Mouse (Mus musculus) heart, adult 8-10 months (tissue): ENCODE measurements around the gene Smg1. TPM values are rescaled to one million over a fixed set of nuclear protein-coding genes. Genes with fewer than 3 reads are reported as not detected.
"Not testable (repeated sequence)": the region's sequence is repeated elsewhere in the genome, so short reads cannot be mapped to it uniquely, and the experiment has no call there.

Experiments
- DNase-seq: peaks from one replicate; pipeline ENCODE4 v3.0.0; 2022; ENCODE audit warnings: low spot score
- total RNA-seq, 4 experiments: library from RNA; stranded (reverse); gene quantifications; 2 replicates each; pipeline ENCODE4 v1.2.4; 2022

Gene Smg1
- total RNA-seq, 4 experiments from 2014 or later = 28.8 to 35.6 (median 30.2) TPM

GRCm38 (mm10) chr7:118249563-118249962 is 6.1 kb upstream of the Smg1 start:
- no peak for DNase-seq

- DNase-seq = no peak
These were observed 4.6 kb upstream of the Smg1 start for GRCm38 (mm10) chr7:118248069-118248468.

GRCm38 (mm10) chr7:118245260-118245659 is 1.8 kb upstream of the Smg1 start:
- no peak for DNase-seq

- no peak for DNase-seq
These were observed 508 bp downstream of the Smg1 start for GRCm38 (mm10) chr7:118242911-118243412.

GRCm38 (mm10) chr7:118242309-118242708 is 1.2 kb downstream of the Smg1 start:
- DNase-seq = no peak

GRCm38 (mm10) chr7:118240402-118240801 is 3.1 kb downstream of the Smg1 start:
- DNase-seq = no peak

GRCm38 (mm10) chr7:118239996-118240395 is 3.5 kb downstream of the Smg1 start:
- no peak for DNase-seq

GRCm38 (mm10) chr7:118236949-118237348 is 6.5 kb downstream of the Smg1 start:
- DNase-seq = no peak

GRCm38 (mm10) chr7:118234236-118234635 is 9.2 kb downstream of the Smg1 start:
- no peak for DNase-seq

GRCm38 (mm10) chr7:118232613-118233012 is 10.9 kb downstream of the Smg1 start:
- no peak for DNase-seq

GRCm38 (mm10) chr7:118219777-118220176 is 23.7 kb downstream of the Smg1 start:
- DNase-seq = no peak

GRCm38 (mm10) chr7:118206396-118206795 is 37.1 kb downstream of the Smg1 start:
- no peak for DNase-seq

GRCm38 (mm10) chr7:118195756-118196155 is 47.7 kb downstream of the Smg1 start:
- no peak for DNase-seq

GRCm38 (mm10) chr7:118185878-118186277 is 57.6 kb downstream of the Smg1 start:
- no peak for DNase-seq

GRCm38 (mm10) chr7:118184604-118185003 is 58.9 kb downstream of the Smg1 start:
- DNase-seq = no peak

- DNase-seq = no peak
These were observed 62.3 kb downstream of the Smg1 start for GRCm38 (mm10) chr7:118181123-118181522.

GRCm38 (mm10) chr7:118179782-118180181 is 63.7 kb downstream of the Smg1 start:
- DNase-seq = no peak

- no peak for DNase-seq
These were observed 67.6 kb downstream of the Smg1 start for GRCm38 (mm10) chr7:118175821-118176355.

GRCm38 (mm10) chr7:118170125-118170524 is 73.3 kb downstream of the Smg1 start:
- not testable (repeated sequence) for DNase-seq

GRCm38 (mm10) chr7:118163006-118163405 is 80.5 kb downstream of the Smg1 start:
- no peak for DNase-seq

- DNase-seq = peak; percentile 7
These were observed 83.3 kb downstream of the Smg1 start for GRCm38 (mm10) chr7:118160121-118160520.

GRCm38 (mm10) chr7:118156461-118156860 is 87.0 kb downstream of the Smg1 start:
- DNase-seq = no peak

- DNase-seq = no peak
These were observed 89.3 kb downstream of the Smg1 start for GRCm38 (mm10) chr7:118154150-118154549.

GRCm38 (mm10) chr7:118143602-118144001 is 99.9 kb downstream of the Smg1 start:
- no peak for DNase-seq
